Mouse (Mus musculus) liver, embryonic 18 days (tissue): ENCODE results near the gene Rrad. TPM values are rescaled to one million over a fixed set of nuclear protein-coding genes. Genes with fewer than 3 reads are reported as not detected.

Experiments used
- polyA plus RNA-seq: library from polyadenylated mRNA; depleted of rRNA; stranded (reverse); fragments of >200 nt; gene quantifications from 2 replicates; pipeline ENCODE4 v1.2.3, GENCODE M21; 2012; rRNA removed

The Rrad gene
- polyA plus RNA-seq = 0.36 and 0.55 TPM in 2 replicates

GRCm38 (mm10) chr8:104630981-104631663, at the start of gene Rrad:
Gene Rrad, minus strand, starts transcription at chr8:104631327.

DNA sequence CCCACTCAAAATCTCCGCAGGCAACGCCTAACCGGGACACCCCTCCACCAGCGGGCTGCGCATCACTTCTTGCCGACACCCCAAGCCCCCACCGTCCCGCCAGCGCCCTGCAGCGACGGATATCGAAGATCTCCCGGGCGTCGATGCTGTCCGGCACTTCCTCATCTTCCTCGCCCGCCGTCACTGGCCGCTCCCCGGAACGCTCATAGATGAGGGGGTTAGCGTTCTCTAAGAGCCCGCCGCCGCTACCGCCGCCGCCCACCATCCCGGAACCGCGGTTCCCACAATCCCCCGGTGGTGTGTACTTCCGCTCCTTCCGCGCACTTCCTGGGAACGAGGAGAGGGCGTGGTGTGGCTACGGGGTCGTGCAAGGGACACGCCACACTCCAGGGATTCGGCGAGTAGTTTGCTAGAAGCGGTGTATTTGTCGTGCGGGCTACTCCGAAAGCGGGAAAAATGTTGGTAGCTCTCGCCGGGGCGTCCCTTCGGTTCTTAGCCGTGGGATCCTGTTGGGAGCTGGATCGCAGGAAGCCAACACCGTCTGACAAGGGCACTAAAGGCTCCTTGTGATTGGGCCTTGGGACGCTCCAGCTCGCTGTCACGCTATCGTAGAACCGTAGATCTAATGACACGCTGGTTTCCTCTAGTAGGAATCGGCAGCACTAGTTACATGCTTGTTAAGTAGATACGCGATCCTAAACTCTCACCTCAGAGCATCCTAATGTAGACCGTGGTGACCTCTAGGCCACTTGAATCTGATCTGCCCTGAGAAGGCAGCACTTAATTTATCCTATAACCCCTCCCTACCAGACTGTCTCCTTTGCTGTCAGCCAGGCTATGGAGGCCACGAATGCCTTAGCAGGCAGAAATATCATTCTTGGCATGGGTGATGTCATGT, 10.5 kb upstream of the Rrad start, which contains the start of gene Ciao2b:
TSS of gene Ciao2b (minus strand) at position 540 of the 898 bp plus-strand sequence.

DNA sequence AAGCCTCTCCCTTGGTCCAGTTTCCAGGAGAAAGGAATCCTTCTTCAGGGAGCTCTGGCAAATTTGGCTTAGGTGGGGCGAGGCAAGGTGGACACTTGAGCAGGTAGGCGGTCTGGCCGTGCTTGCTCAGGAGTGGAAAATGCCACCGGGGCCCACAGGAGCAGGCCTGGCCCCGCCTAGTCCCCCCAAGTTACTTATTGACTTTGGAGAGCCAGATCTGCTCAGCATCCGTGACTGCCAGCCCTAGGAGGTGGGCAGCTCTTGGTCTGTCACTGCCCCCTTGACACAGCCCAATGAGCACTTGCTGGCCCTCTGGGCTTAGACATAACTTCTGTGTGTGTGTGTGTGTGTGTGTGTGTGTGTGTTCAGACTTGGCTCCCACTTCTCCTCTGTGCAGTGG, 7.0 kb downstream of the Rrad start, which contains the start of gene Cdh16:
TSS of gene Cdh16 (minus strand) at position 236 of the 400 bp plus-strand sequence.

DNA sequence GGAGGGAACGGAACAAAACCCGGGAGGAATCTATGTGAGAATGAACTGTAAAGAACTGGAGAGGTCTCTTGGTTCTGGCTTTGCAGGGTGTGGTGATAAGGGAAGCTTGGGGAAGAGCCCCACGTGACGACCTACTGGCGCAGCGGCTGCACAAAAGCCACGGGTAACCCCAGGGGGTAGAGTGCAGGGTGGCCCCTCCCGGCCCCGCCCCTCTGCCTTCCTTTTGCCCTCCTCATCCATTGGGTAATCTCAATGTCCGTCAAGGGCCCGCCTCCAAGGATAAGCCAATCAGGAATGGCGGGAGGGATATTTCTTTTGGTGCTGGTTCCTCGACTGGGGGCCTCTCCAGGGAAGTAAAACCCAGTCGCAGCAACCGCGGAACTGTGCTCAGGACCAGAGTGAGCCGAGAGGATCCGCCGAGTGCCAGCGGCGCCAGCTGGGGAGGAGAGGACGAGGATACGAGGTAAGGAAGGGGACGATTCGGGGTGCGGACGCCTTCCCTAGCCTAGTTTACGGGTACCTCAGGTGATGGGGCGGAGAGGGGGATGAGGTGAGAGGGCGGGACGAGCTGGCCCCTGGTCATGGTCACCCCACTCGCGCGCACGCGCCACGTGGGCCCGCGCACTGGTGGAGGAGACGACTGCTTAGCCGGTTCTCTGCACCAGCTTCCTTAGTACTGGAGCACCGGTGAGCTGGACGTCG, 39.8 kb downstream of the Rrad start, which contains the start of gene Pdp2:
TSS of gene Pdp2 (plus strand) at position 319 of the 702 bp plus-strand sequence.

Other genes with a start within 250 kb of the Rrad start
- 3.2 and 3.5 TPM in 2 replicates for gene Cmtm4, start 235.5 kb downstream of the Rrad start, polyA plus RNA-seq
- 10.1 and 10.7 TPM in 2 replicates for gene Dync1li2, start 188.3 kb downstream of the Rrad start, polyA plus RNA-seq
- 0.01 and 0.02 TPM in 2 replicates for gene Terb1, start 121.4 kb downstream of the Rrad start, polyA plus RNA-seq
- gene Nae1, start 96.7 kb downstream of the Rrad start, polyA plus RNA-seq = 17.4 and 19.2 TPM in 2 replicates
- gene Car7, start 96.6 kb downstream of the Rrad start, polyA plus RNA-seq = 0.59 and 0.81 TPM in 2 replicates
- 2.7 and 2.8 TPM in 2 replicates for gene Pdp2, start 39.9 kb downstream of the Rrad start, polyA plus RNA-seq
- 0.08 and 0.09 TPM in 2 replicates for gene Cdh16, start 6.9 kb downstream of the Rrad start, polyA plus RNA-seq
- 32.0 and 34.6 TPM in 2 replicates for gene Ciao2b, start 10.6 kb upstream of the Rrad start, polyA plus RNA-seq
- 101 and 104 TPM in 2 replicates for gene Ces2a, start 102.7 kb upstream of the Rrad start, polyA plus RNA-seq
- gene Ces2b, start 200.2 kb upstream of the Rrad start, polyA plus RNA-seq = 0.57 and 0.66 TPM in 2 replicates
- gene Ces2c, start 215.7 kb upstream of the Rrad start, polyA plus RNA-seq = 1.4 and 1.5 TPM in 2 replicates